Mouse (Mus musculus) left cerebral cortex, adult 8-10 months (tissue): Measurements from ENCODE around the gene Ccdc171. TPM values are rescaled to one million over a fixed set of nuclear protein-coding genes. Genes with fewer than 3 reads are reported as not detected.

Experiments used
- total RNA-seq, 4 experiments: library from RNA; stranded (reverse); gene quantifications; 2 replicates each; pipeline ENCODE4 v1.2.4; 2022

The Ccdc171 gene
- total RNA-seq, 4 experiments from 2014 or later: 3.8 to 4.5 (median 3.8) TPM

Other genes with a start within 250 kb of the Ccdc171 start
- 10 to 100 TPM; 52.4 to 61.8 (median 54.5) TPM for gene Ttc39b, start 201.3 kb upstream of the Ccdc171 start, total RNA-seq
- 10 to 100 TPM; 33.7 to 38.5 (median 35.4) TPM for gene Snapc3, start 107.8 kb upstream of the Ccdc171 start, total RNA-seq
- 100 to 1,000 TPM; 206 to 215 (median 209) TPM for gene Psip1, start 39.1 kb upstream of the Ccdc171 start, total RNA-seq